Mouse (Mus musculus) liver, embryonic 13.5 days (tissue): ENCODE measurements around the gene Mif4gd. TPM values are rescaled to one million over a fixed set of nuclear protein-coding genes. Genes with fewer than 3 reads are reported as not detected.

Experiments used
- ATAC-seq: fragments of 200-750 bp; cut with Nextera tagmentation; 2 replicates; pipeline ENCODE4 v1.8.0; 2017; ENCODE audit warnings: low read depth, mild to moderate bottlenecking, moderate number of reproducible peaks, moderate library complexity
- DNase-seq: peaks from one replicate; pipeline ENCODE4 v3.0.0; 2022
- H3K27ac ChIP-seq: fragments of 300-500 bp; sonication (generic); 2 replicates; pipeline ENCODE4 v1.5.1; 2015; ENCODE audit warnings: moderate library complexity, mild to moderate bottlenecking, inconsistent platforms
- H3K27me3 ChIP-seq: fragments of 300-500 bp; sonication (generic); 2 replicates; pipeline ENCODE4 v1.6.1; 2015; ENCODE audit warnings: mild to moderate bottlenecking, inconsistent platforms
- H3K36me3 ChIP-seq: fragments of 300-500 bp; sonication (generic); 2 replicates; pipeline ENCODE4 v1.6.1; 2015; ENCODE audit warnings: mild to moderate bottlenecking, inconsistent platforms
- H3K4me1 ChIP-seq: fragments of 300-500 bp; sonication (generic); replicated peaks from 2 replicates; pipeline ENCODE4 v1.6.1; 2015; ENCODE audit warnings: inconsistent platforms
- H3K4me2 ChIP-seq: fragments of 300-500 bp; sonication (generic); 2 replicates; pipeline ENCODE4 v1.6.1; 2015; ENCODE audit warnings: inconsistent platforms, mild to moderate bottlenecking, moderate library complexity
- H3K4me3 ChIP-seq: fragments of 300-500 bp; sonication (generic); replicated peaks from 2 replicates; pipeline ENCODE4 v1.5.1; 2015; ENCODE audit warnings: mild to moderate bottlenecking, inconsistent platforms
- H3K9ac ChIP-seq: fragments of 300-500 bp; sonication (generic); 2 replicates; pipeline ENCODE4 v1.6.1; 2015; ENCODE audit warnings: mild to moderate bottlenecking, inconsistent platforms
- H3K9me3 ChIP-seq: fragments of 300-500 bp; sonication (generic); replicated peaks from 2 replicates; pipeline ENCODE4 v1.6.1; 2016; ENCODE audit warnings: inconsistent platforms
- WGBS: fragments of 180-500 bp; shearing (Covaris S2); methylation state at CpG from one replicate; pipeline ENCODE4 v1.1.7; 2015; ENCODE audit not compliant: insufficient replicate concordance; 5-methylcytosine and 5-hydroxymethylcytosine counted together
- polyA plus RNA-seq: library from polyadenylated mRNA; unstranded; fragments of >200 nt; fragmentation: Nextera tagmentation; extraction: Ambion mirVana; gene quantifications from 2 replicates; pipeline ENCODE4 v1.2.1, GENCODE M21; 2015

Mif4gd gene
- polyA plus RNA-seq, 1 experiment from 2014 or later, result 26.8 TPM

- H3K27ac ChIP-seq, result no peak overlapping the region
- WGBS, result 81% methylated on average over 7 of the region's 7 CpGs
- H3K4me3 ChIP-seq, result no peak overlapping the region
- H3K4me2 ChIP-seq, result no peak overlapping the region
- no peaks in the 10 kb centered on the region for H3K9me3 ChIP-seq
- DNase-seq (no peak), ATAC-seq (no peak)
- peaks cover 72% of the 10 kb centered on the region for H3K36me3 ChIP-seq
- no peaks in the 10 kb centered on the region for H3K27me3 ChIP-seq
- peaks cover 14% of the 10 kb centered on the region; the same call in 1 of the 2 replicates for H3K4me1 ChIP-seq
- H3K9ac ChIP-seq, result no peak overlapping the region
These were observed 7.2 kb upstream of the Mif4gd start for GRCm38 (mm10) chr11:115619949-115620348.

GRCm38 (mm10) chr11:115618732-115619516 is 6.2 kb upstream of the Mif4gd start:
- DNase-seq, result no peak
- Histone ChIP-seq H3K4me3 (no peak overlapping the region), H3K27ac (no peak overlapping the region), H3K27me3 (no peaks in the 10 kb centered on the region), H3K4me2 (no peak overlapping the region), H3K9me3 (no peaks in the 10 kb centered on the region), H3K9ac (0 out of 2 replicates have a peak overlapping the region, but pooled peaks have one; percentile 22), H3K4me1 (peaks cover 22% of the 10 kb centered on the region), H3K36me3 (peaks cover 76% of the 10 kb centered on the region)
- no peak for ATAC-seq
- WGBS, result 83% methylated on average over 16 of the region's 16 CpGs

- Histone ChIP-seq H3K4me2 (no peak overlapping the region), H3K9me3 (no peaks in the 10 kb centered on the region), H3K4me3 (no peak overlapping the region), H3K9ac (no peak overlapping the region), H3K36me3 (peaks cover 67% of the 10 kb centered on the region), H3K27me3 (no peaks in the 10 kb centered on the region), H3K27ac (no peak overlapping the region), H3K4me1 (peaks cover 31% of the 10 kb centered on the region)
- no peak for DNase-seq
- no peak for ATAC-seq
- WGBS, result 72% methylated on average over 2 of the region's 2 CpGs
These were observed 5.2 kb upstream of the Mif4gd start for GRCm38 (mm10) chr11:115618001-115618400.

GRCm38 (mm10) chr11:115616893-115617292 is 4.1 kb upstream of the Mif4gd start:
- Histone ChIP-seq H3K36me3 (peaks cover 56% of the 10 kb centered on the region), H3K27ac (no peak overlapping the region), H3K4me2 (no peak overlapping the region), H3K9me3 (no peaks in the 10 kb centered on the region), H3K27me3 (no peaks in the 10 kb centered on the region), H3K4me3 (no peak overlapping the region), H3K4me1 (peaks cover 36% of the 10 kb centered on the region), H3K9ac (no peak overlapping the region)
- DNase-seq (no peak), ATAC-seq (no peak)
- WGBS, result 82% methylated on average over 6 of the region's 6 CpGs

GRCm38 (mm10) chr11:115616371-115616770 is 3.6 kb upstream of the Mif4gd start:
- Histone ChIP-seq H3K4me1 (peaks cover 41% of the 10 kb centered on the region), H3K36me3 (peaks cover 52% of the 10 kb centered on the region), H3K4me2 (no peak overlapping the region), H3K27me3 (no peaks in the 10 kb centered on the region), H3K9me3 (no peaks in the 10 kb centered on the region), H3K9ac (no peak overlapping the region), H3K4me3 (no peak overlapping the region), H3K27ac (no peak overlapping the region)
- WGBS, result 82% methylated on average over 7 of the region's 7 CpGs
- DNase-seq (no peak), ATAC-seq (no peak)

- no peak overlapping the region for H3K9ac ChIP-seq
- ATAC-seq, result no peak
- peaks cover 47% of the 10 kb centered on the region for H3K36me3 ChIP-seq
- H3K9me3 ChIP-seq, result no peaks in the 10 kb centered on the region
- H3K27me3 ChIP-seq, result no peaks in the 10 kb centered on the region
- no peak for DNase-seq
- H3K27ac ChIP-seq, result no peak overlapping the region
- no peak overlapping the region for H3K4me3 ChIP-seq
- H3K4me1 ChIP-seq, result peaks cover 46% of the 10 kb centered on the region
- WGBS, result 84% methylated on average over 6 of the region's 6 CpGs
- no peak overlapping the region for H3K4me2 ChIP-seq
These were observed 3.1 kb upstream of the Mif4gd start for GRCm38 (mm10) chr11:115615875-115616274.

GRCm38 (mm10) chr11:115615108-115615825 is 2.5 kb upstream of the Mif4gd start:
- ATAC-seq (no peak), DNase-seq (no peak)
- Histone ChIP-seq H3K4me2 (no peak overlapping the region), H3K27me3 (no peaks in the 10 kb centered on the region), H3K9me3 (no peaks in the 10 kb centered on the region), H3K36me3 (peaks cover 42% of the 10 kb centered on the region), H3K27ac (no peak overlapping the region), H3K9ac (no peak overlapping the region), H3K4me3 (no peak overlapping the region), H3K4me1 (peaks cover 51% of the 10 kb centered on the region)
- 78% methylated on average over 15 of the region's 15 CpGs for WGBS

GRCm38 (mm10) chr11:115614346-115615107 is 1.8 kb upstream of the Mif4gd start:
- H3K4me1 ChIP-seq, result peaks cover 54% of the 10 kb centered on the region
- H3K36me3 ChIP-seq, result peaks cover 42% of the 10 kb centered on the region
- no peak overlapping the region for H3K4me3 ChIP-seq
- 74% methylated on average over 10 of the region's 10 CpGs for WGBS
- H3K27me3 ChIP-seq, result no peaks in the 10 kb centered on the region
- H3K9me3 ChIP-seq, result no peaks in the 10 kb centered on the region
- H3K9ac ChIP-seq, result no peak overlapping the region
- H3K27ac ChIP-seq, result peak overlapping the region; percentile 98; the same call in 1 of the 2 replicates
- H3K4me2 ChIP-seq, result no peak overlapping the region
- ATAC-seq, result no peak
- DNase-seq, result no peak

GRCm38 (mm10) chr11:115613138-115613945 is 573 bp upstream of the Mif4gd start:
- H3K36me3 ChIP-seq, result peaks cover 43% of the 10 kb centered on the region
- ATAC-seq, result peak; percentile 25; the same call in 1 of the 2 replicates
- peak overlapping the region; percentile 98 for H3K27ac ChIP-seq
- H3K9ac ChIP-seq, result peak overlapping the region; percentile 90
- H3K9me3 ChIP-seq, result no peaks in the 10 kb centered on the region
- H3K4me2 ChIP-seq, result peak overlapping the region; percentile 93
- peaks cover 54% of the 10 kb centered on the region for H3K4me1 ChIP-seq
- H3K27me3 ChIP-seq, result no peaks in the 10 kb centered on the region
- peak overlapping the region; percentile 77 for H3K4me3 ChIP-seq
- under 1% methylated on average over 16 of the region's 16 CpGs for whole genome bisulfite sequencing
- peak; percentile 27 for DNase-seq

- DNase-seq (no peak), ATAC-seq (peak; percentile 26)
- H3K36me3 ChIP-seq, result peaks cover 47% of the 10 kb centered on the region
These were observed 735 bp downstream of the Mif4gd start for GRCm38 (mm10) chr11:115612059-115612409.

More at GRCm38 (mm10) chr11:115612059-115612409, 735 bp downstream of the Mif4gd start:
- Histone ChIP-seq H3K9me3 (no peaks in the 10 kb centered on the region), H3K9ac (peak overlapping the region; percentile 90), H3K4me3 (peak overlapping the region; percentile 77), H3K4me2 (peak overlapping the region; percentile 93), H3K27me3 (no peaks in the 10 kb centered on the region), H3K27ac (peak overlapping the region; percentile 98), H3K4me1 (peaks cover 45% of the 10 kb centered on the region)
- WGBS, result under 1% methylated on average over 13 of the region's 13 CpGs
